Mouse (Mus musculus) megakaryocyte, embryonic 14.5 days (primary cell): ENCODE measurements around the gene Pik3cd.

Experiments used
- FLI1 ChIP-seq: IDR thresholded peaks from 2 replicates; pipeline ENCODE4 v1.6.1; 2012; ENCODE audit warnings: low read length, inconsistent platforms, mixed read lengths
- GATA1 ChIP-seq: IDR thresholded peaks from 3 replicates; pipeline ENCODE4 v1.6.1; 2012; ENCODE audit warnings: mixed read lengths, low read length, inconsistent platforms, borderline replicate concordance

- no peak for TF ChIP-seq GATA1
- TF ChIP-seq FLI1: no peak
These were observed 2.9 kb upstream of the Pik3cd start for GRCm38 (mm10) chr4:149705298-149705697.
